Mouse (Mus musculus): ENCODE data around the gene Sept6.

DNA sequence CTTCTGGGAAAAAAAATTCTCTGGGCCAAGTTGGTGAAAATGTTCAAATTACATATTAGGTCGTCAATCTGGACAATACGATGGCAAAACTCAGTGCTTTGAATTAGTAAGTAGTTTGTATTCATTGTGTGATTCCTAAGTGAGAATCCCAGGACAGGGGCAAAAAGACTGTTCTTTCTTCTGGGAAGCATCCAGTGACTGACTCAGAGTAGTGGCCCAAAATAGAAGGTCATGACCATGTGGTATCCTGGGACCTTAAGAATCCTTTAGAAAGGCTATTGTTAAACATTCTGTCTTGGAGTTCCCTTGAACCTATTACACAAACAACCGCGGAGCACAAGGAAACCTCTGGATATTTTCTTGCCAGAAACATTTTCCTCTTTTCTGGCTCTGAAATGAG lies 70.2 kb downstream of the Sept6 start:
- TF ChIP-seq CTCF (IDR thresholded peaks at IDR 0.05; ENCODE audit: low read depth) (no peak), EP300 (IDR thresholded peaks at IDR 0.05; ENCODE audit: low read depth) (no peak)
